Mouse (Mus musculus): ENCODE results near the gene Trap1.
"Not testable (repeated sequence)": the region's sequence is repeated elsewhere in the genome, so short reads cannot be mapped to it uniquely, and the experiment has no call there.

Gene Trap1

GRCm38 (mm10) chr16:4077384-4078061, at the start of gene Trap1:
TSS of gene Trap1 (minus strand) at chr16:4077827.
- peak; percentile 94 for DNase-seq (ENCODE audit: low read depth)

DNA sequence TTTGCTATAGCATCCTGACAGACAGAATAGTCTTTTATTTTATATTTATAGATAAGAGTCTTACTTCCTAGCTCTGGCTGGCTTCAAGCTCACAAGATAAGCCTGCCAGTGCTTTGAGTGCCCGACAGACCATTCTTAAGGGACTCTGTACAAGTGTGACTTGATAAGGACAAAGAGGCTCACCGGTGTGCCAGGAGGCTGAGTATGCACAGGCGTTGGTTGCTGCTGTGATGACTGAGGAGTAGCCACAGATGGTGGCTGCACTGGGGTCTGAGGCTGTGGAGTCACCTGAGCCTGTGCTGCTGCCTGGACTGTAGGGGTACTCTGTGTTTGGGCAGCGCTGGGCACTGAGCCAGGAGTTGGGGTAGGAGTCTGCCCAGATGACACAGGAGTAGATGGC, 39.4 kb upstream of the Trap1 start:
- no peak for DNase-seq (ENCODE audit: low read depth)

- no peak for DNase-seq (ENCODE audit: low read depth)
Observed at GRCm38 (mm10) chr16:4100374-4100773, 22.7 kb upstream of the Trap1 start.

- no peak for DNase-seq (ENCODE audit: low read depth)
Observed at GRCm38 (mm10) chr16:4097521-4097920, 19.9 kb upstream of the Trap1 start.

DNA sequence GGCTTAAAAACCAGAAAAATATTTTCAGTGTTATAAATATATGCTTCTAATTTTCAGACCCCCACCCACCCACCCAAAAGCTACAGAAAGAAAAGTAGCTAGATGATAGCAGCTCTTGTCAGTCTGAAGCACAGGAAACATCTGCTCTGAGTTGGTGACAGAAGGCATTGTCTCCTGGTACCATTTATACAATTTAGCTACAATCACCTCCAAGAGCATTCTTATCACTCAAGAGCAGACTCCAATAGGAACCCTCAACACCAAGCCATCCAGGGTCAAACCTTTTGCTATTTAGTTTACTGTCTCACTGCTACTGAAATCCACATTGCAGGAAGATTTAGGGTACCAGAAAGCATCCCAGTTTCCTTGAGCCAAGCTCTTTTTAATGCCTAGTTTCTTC, 19.3 kb upstream of the Trap1 start:
- no peak for DNase-seq (ENCODE audit: low read depth)

GRCm38 (mm10) chr16:4096141-4096540, 18.5 kb upstream of the Trap1 start:
- no peak for DNase-seq (ENCODE audit: low read depth)

DNA sequence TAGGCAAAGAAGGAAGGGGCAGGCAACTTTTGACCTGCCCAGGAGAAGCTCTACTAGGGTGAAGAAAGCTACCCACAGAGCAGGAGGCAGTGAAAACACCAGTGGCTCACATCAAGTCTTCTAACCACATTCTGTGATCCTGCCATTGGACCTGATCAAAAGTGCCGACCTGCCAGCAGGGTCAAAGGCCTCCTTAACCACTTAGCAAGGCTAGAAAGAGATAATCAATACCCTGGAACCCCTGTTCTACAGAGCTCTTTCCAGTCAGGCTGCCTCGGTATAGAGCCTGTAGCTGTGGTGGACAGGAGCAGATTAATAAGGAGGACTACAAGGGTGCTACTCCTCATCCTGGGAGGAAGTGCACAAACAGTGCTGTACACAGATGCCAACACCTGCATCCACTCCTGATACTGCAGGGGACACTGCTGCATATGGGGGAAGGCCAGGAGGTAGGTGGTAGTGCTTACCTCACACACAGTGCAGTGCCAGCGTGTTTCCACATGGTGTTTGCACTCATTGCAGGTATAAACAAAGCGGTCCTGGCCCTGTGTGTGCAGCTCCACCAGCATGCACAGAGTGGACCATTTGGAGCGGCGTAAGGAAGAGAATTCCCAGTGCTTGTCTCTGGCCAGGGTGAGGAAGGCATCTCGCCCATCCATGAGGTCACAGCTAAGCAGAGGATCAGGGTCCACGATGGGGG, 9.7 kb upstream of the Trap1 start:
- no peak for DNase-seq (ENCODE audit: low read depth)

DNA sequence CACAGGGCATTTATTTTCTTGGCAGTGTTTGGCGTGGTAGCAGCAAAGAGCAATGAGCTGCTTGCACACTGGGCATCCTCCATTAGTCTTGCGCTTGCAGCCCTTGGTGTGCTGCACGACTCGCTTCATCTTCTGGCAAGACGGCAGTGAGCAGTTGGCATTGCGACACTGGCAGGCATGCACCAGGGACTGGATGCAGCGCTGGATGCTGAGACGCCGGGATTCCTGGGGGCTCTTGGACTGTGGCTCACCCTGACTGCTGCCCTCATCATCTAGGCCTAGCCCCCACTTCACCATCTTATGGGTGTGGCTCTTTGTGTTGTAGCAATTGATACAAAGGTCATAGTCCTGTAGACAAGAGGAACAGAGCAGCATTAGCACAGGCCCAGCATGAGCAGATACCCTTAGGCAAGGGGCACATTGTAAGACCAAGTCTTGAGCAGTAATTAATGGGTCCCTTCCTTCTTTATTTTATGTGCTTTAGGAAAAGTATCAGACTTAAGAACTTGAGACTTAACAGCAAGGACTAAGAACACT, 8.3 kb upstream of the Trap1 start:
- no peak for DNase-seq (ENCODE audit: low read depth)

GRCm38 (mm10) chr16:4085051-4085450, 7.4 kb upstream of the Trap1 start:
- DNase-seq (ENCODE audit: low read depth), result no peak

DNA sequence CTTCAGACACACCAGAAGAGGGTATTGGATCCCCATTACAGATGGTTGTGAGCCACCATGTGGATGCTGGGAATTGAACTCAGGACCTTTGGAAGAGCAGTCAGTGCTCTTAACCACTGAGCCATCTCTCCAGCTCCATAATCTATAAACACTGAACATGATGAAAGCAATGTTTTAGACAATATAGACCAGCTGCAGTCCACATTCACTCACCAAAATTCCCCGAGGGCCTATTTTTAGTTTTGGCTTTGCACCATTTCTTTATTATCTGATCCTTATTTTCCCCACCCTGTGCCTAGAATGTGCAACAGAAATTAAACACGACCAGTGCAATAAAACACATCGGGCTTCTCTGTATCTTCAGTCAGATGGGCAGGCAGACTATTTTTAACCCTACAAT, 2.8 kb upstream of the Trap1 start:
- not testable (repeated sequence) for DNase-seq (ENCODE audit: low read depth)

DNA sequence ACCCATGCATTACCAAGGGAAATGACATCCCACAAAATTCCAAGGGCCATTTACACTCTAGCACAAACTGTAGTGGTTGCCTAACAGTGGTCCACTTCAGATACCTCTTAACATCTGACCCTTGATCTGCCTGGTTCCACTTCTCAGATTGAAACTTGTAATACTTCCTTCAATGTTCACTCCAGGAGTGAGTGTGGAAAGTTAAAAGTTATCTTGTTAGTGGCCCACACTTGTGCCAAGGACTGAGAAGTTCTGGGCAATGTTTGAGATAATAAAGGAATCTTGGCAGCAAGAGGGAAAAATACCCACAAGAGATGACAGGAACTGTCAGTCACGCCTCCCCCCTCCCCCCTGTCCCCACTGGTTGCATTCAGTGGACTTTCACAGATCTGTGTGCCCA, 2.0 kb upstream of the Trap1 start:
- no peak for DNase-seq (ENCODE audit: low read depth)

DNA sequence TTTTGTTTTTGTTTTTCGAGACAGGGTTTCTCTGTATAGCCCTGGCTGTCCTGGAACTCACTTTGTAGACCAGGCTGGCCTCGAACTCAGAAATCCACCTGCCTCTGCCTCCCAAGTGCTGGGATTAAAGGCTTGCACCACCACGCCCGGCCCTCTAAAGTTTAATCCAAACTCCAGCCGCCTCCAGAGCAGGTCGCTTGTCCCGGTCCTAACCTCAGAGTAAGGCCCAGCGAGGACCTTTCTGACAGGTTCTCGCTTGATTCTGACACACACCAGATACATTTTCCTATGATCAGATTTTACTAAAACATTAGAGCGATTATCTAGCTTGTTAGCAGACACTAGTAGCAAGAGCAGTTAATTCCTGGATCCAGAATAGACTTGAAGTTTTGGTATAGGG, 675 bp upstream of the Trap1 start:
- DNase-seq (ENCODE audit: low read depth), result not testable (repeated sequence)

GRCm38 (mm10) chr16:4074836-4075235, 2.8 kb downstream of the Trap1 start:
- DNase-seq (ENCODE audit: low read depth), result no peak

GRCm38 (mm10) chr16:4074297-4074696, 3.3 kb downstream of the Trap1 start:
- peak; percentile 44 for DNase-seq (ENCODE audit: low read depth)

- DNase-seq (ENCODE audit: low read depth), result peak; percentile 78
Observed at GRCm38 (mm10) chr16:4068588-4068987, 9.0 kb downstream of the Trap1 start.

DNA sequence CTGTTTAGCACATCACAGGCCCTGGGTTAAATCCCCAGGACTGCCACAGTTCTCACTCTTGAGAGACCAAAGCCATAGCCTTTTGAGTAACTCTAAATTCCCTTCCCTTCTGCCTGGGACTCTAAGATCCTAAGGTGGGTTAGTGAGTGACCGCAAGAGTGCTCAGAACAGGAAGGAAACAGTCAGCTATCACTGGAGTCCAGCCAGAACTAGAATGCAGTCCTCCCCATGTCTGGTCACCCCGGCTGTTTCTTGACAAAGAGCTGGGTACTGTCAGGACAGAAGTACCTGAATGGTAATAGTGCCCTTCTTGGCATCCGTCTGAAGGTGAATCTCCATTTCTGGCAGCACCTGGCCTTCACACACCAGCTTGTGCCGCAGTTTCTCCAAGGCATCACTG, 12.7 kb downstream of the Trap1 start:
- DNase-seq (ENCODE audit: low read depth), result no peak

- peak; percentile 15 for DNase-seq (ENCODE audit: low read depth)
Observed at GRCm38 (mm10) chr16:4053811-4054210, 23.8 kb downstream of the Trap1 start.

DNA sequence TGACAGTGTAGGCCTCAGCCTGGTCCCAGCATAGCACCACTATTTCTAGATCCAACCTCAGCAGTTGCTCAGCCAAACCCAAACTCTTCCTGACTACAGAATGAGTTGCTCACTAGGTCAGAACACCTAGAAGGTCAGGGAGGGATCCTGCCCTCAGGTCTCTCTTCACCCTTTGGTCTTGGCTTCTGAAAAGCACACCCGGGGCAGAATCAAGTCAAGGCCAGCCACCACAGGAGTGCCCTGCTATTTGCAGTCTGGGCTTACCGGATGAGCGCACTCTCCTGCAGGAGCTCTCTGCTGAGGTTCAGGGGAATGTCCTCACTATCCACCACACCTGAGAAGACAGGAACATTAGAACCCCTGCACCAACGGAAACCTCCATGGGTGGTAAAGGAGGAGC, 25.0 kb downstream of the Trap1 start:
- DNase-seq (ENCODE audit: low read depth), result no peak

- DNase-seq (ENCODE audit: low read depth), result peak; percentile 13
Observed at GRCm38 (mm10) chr16:4045524-4045923, 32.1 kb downstream of the Trap1 start.

DNA sequence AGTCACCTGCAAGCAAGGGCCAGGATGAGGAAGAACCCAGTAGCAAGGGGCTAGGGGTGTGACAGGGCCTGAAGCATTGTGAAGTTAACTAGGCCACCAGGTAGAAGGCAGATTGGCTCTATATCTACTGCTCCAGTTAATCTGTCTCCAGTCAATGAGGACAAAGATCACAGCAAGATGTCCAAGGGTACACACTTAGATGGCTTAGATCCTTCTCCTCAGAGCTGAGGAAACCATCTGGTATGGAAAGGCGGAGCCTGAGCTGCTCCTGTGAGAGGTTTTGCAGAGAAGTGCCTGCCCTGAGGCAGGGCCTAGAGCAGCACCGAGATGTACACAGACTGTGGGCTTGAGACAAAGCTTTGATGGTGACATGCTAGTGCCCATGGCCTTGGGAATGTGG, 33.5 kb downstream of the Trap1 start:
- no peak for DNase-seq (ENCODE audit: low read depth)

GRCm38 (mm10) chr16:4041646-4042045, 36.0 kb downstream of the Trap1 start:
- no peak for DNase-seq (ENCODE audit: low read depth)

GRCm38 (mm10) chr16:4040206-4040605, 37.4 kb downstream of the Trap1 start:
- no peak for DNase-seq (ENCODE audit: low read depth)

GRCm38 (mm10) chr16:4037690-4038089, 39.9 kb downstream of the Trap1 start:
- DNase-seq (ENCODE audit: low read depth), result no peak

- no peak for DNase-seq (ENCODE audit: low read depth)
Observed at GRCm38 (mm10) chr16:4036807-4037206, 40.8 kb downstream of the Trap1 start, which contains the start of gene Dnase1. TSS of gene Dnase1 (plus strand) at chr16:4036942.

Measured in NIH3T3 (cell line).